In genomic region chr17:56651801-56652200, GRCm38 (mm10) we compare ENCODE assay signal across 10 mouse cellular contexts. TPM values are rescaled to one million over a fixed set of nuclear protein-coding genes. Genes with fewer than 3 reads are reported as not detected.
A peak's percentile ranks its signal among the peaks of the same experiment; 100 is the strongest.
DNase-seq lines count a peak whose midpoint lies in the region; ATAC-seq lines count a peak whose summit lies in the region.
"Had no signal": no experiment of that assay in that cellular context is flagged by ENCODE, and none has a peak within 500 bp of the region (broad histone marks: within the 10 kb centered on the region; RNA-seq: fewer than 3 reads in every experiment).

No protein-coding gene starts in this region.

- no peaks in the 10 kb centered on the region for H3K9me3 ChIP-seq in liver, embryonic 13.5 days (replicated peaks)
- H3K9me3 ChIP-seq: heart, embryonic 12.5 days; limb, embryonic 15.5 days had no signal

- peak; percentile 72 for ATAC-seq in liver, embryonic 13.5 days (ENCODE audit: low read depth)
- no peak for ATAC-seq in CD4-positive, CD25-positive, alpha-beta regulatory T cell, adult 4 months

- no peak overlapping the region for H3K4me2 ChIP-seq in liver, embryonic 13.5 days
- H3K4me2 ChIP-seq: heart, embryonic 12.5 days; limb, embryonic 15.5 days had no signal

- H3K4me1 ChIP-seq in liver, embryonic 13.5 days (replicated peaks) = peaks cover 11% of the 10 kb centered on the region
- H3K4me1 ChIP-seq: limb, embryonic 15.5 days had no signal

- no peak overlapping the region for H3K27ac ChIP-seq in liver, embryonic 13.5 days
- H3K27ac ChIP-seq: limb, embryonic 15.5 days had no signal

- no peaks in the 10 kb centered on the region for H3K36me3 ChIP-seq in liver, embryonic 13.5 days
- H3K36me3 ChIP-seq: heart, embryonic 12.5 days; limb, embryonic 15.5 days had no signal

- H3K9ac ChIP-seq in liver, embryonic 13.5 days = no peak overlapping the region
- H3K9ac ChIP-seq: heart, embryonic 12.5 days; limb, embryonic 15.5 days had no signal

- 0 out of 2 replicates have a peak, but pooled peaks cover 12% of the 10 kb centered on the region for H3K27me3 ChIP-seq in liver, embryonic 13.5 days
- H3K27me3 ChIP-seq: heart, embryonic 12.5 days; limb, embryonic 15.5 days had no signal

- 28% methylated on average over 10 of the region's 10 CpGs for WGBS in liver, embryonic 13.5 days (ENCODE audit: insufficient replicate concordance)

- peak; percentile 24 for DNase-seq in adrenal gland, postnatal 14 days
- DNase-seq in adrenal gland, adult 18-20 months (ENCODE audit: low spot score in 2 of 2) = no peak
- DNase-seq in 416B (ENCODE audit: low read depth) = peak; percentile 32
- DNase-seq in kidney, adult 8-10 months = peak; percentile 21 to 64
- DNase-seq in liver, embryonic 13.5 days = no peak
- no peak for DNase-seq in frontal cortex, adult 2 months (ENCODE audit: extremely low spot score in 1 of 2, low spot score in 1 of 2)
- no peak for DNase-seq in urinary bladder, adult 2 months (ENCODE audit: low spot score)

- H3K4me3 ChIP-seq in liver, embryonic 13.5 days (replicated peaks) = no peak overlapping the region
- H3K4me3 ChIP-seq: heart, embryonic 12.5 days; limb, embryonic 15.5 days had no signal

RNA-seq across cellular contexts. Expression of gene Ranbp3, which starts 21.3 kb away (rescaled TPM):
- 59.4 and 63.8 TPM in 2 replicates for total RNA-seq in adrenal gland, postnatal 14 days (2021)
- total RNA-seq in adrenal gland, adult 18-20 months (2021) = 10 to 100 TPM; 64.9 to 75.7 TPM
- polyA plus RNA-seq in liver, embryonic 13.5 days (2015; fragmentation: Nextera tagmentation; extraction: Ambion mirVana) = 49.6 and 50.8 TPM in 2 replicates
- 10 to 100 TPM; 55.5 to 79.5 TPM for polyA plus RNA-seq in CD4-positive, CD25-positive, alpha-beta regulatory T cell, adult 4 months (2017; shearing (Covaris generic))
- 103 and 110 TPM in 2 replicates for polyA plus RNA-seq in frontal cortex, adult 2 months (2012; rRNA removed)
- 72.5 and 77.3 TPM in 2 replicates for polyA plus RNA-seq in urinary bladder, adult 2 months (2012; rRNA removed)

RNA-seq across cellular contexts. Expression of gene Catsperd, which starts 23.9 kb away (rescaled TPM):
- 1.8 and 2.0 TPM in 2 replicates for total RNA-seq in adrenal gland, postnatal 14 days (2021)
- total RNA-seq in adrenal gland, adult 18-20 months (2021) = 1 to 10 TPM; 2.4 to 4.3 TPM
- 0.37 and 0.64 TPM in 2 replicates for polyA plus RNA-seq in liver, embryonic 13.5 days (2015; fragmentation: Nextera tagmentation; extraction: Ambion mirVana)
- polyA plus RNA-seq in CD4-positive, CD25-positive, alpha-beta regulatory T cell, adult 4 months (2017; shearing (Covaris generic)) = 1 to 10 TPM; 2.6 to 3.5 TPM
- polyA plus RNA-seq in frontal cortex, adult 2 months (2012; rRNA removed) = 2.4 and 2.6 TPM in 2 replicates
- 19.1 and 25.7 TPM in 2 replicates for polyA plus RNA-seq in urinary bladder, adult 2 months (2012; rRNA removed)

RNA-seq across cellular contexts. Expression of gene Lonp1, which starts 25.1 kb away (rescaled TPM):
- 332 and 338 TPM in 2 replicates for total RNA-seq in adrenal gland, postnatal 14 days (2021)
- total RNA-seq in adrenal gland, adult 18-20 months (2021) = 100 to 1,000 TPM; 458 to 700 TPM
- 41.0 and 42.2 TPM in 2 replicates for polyA plus RNA-seq in liver, embryonic 13.5 days (2015; fragmentation: Nextera tagmentation; extraction: Ambion mirVana)
- 1 to 10 TPM; 4.5 to 8.0 TPM for polyA plus RNA-seq in CD4-positive, CD25-positive, alpha-beta regulatory T cell, adult 4 months (2017; shearing (Covaris generic))
- polyA plus RNA-seq in frontal cortex, adult 2 months (2012; rRNA removed) = 72.2 and 86.2 TPM in 2 replicates
- 61.4 and 64.6 TPM in 2 replicates for polyA plus RNA-seq in urinary bladder, adult 2 months (2012; rRNA removed)

RNA-seq across cellular contexts. Expression of gene Rpl36, which starts 38.6 kb away (rescaled TPM):
- 845 and 964 TPM in 2 replicates for total RNA-seq in adrenal gland, postnatal 14 days (2021)
- total RNA-seq in adrenal gland, adult 18-20 months (2021) = 100 to 1,000 TPM; 765 to 908 TPM
- polyA plus RNA-seq in liver, embryonic 13.5 days (2015; fragmentation: Nextera tagmentation; extraction: Ambion mirVana) = 1,217 and 1,404 TPM in 2 replicates
- 1,000 to 10,000 TPM; 3,663 to 4,818 TPM for polyA plus RNA-seq in CD4-positive, CD25-positive, alpha-beta regulatory T cell, adult 4 months (2017; shearing (Covaris generic))
- 1,013 and 1,153 TPM in 2 replicates for polyA plus RNA-seq in frontal cortex, adult 2 months (2012; rRNA removed)
- polyA plus RNA-seq in urinary bladder, adult 2 months (2012; rRNA removed) = 2,531 and 2,588 TPM in 2 replicates

RNA-seq across cellular contexts. Expression of gene 2410015M20Rik, which starts 42.2 kb away (rescaled TPM):
- total RNA-seq in adrenal gland, postnatal 14 days (2021) = 450 and 452 TPM in 2 replicates
- total RNA-seq in adrenal gland, adult 18-20 months (2021) = 100 to 1,000 TPM; 360 to 384 TPM
- polyA plus RNA-seq in liver, embryonic 13.5 days (2015; fragmentation: Nextera tagmentation; extraction: Ambion mirVana) = 157 and 167 TPM in 2 replicates
- polyA plus RNA-seq in CD4-positive, CD25-positive, alpha-beta regulatory T cell, adult 4 months (2017; shearing (Covaris generic)) = 100 to 1,000 TPM; 280 to 291 TPM
- 162 and 185 TPM in 2 replicates for polyA plus RNA-seq in frontal cortex, adult 2 months (2012; rRNA removed)
- polyA plus RNA-seq in urinary bladder, adult 2 months (2012; rRNA removed) = 169 and 183 TPM in 2 replicates

Comparison
In these comparisons a context has a peak if more than half of its experiments do, and no peak if none do; other contexts are left out.
1. DNase-seq: peak in adrenal gland, postnatal 14 days (single experiment), 416B (single experiment) and kidney, adult 8-10 months (2 of 2); none in adrenal gland, adult 18-20 months (0 of 2), liver, embryonic 13.5 days (single experiment), frontal cortex, adult 2 months (0 of 2) and urinary bladder, adult 2 months (single experiment).